Mouse (Mus musculus) inflammation-experienced regulatory T-cells, adult 6 months (primary cell): ENCODE data around the gene Mfap1b. TPM values are rescaled to one million over a fixed set of nuclear protein-coding genes. Genes with fewer than 3 reads are reported as not detected.

Experiments used
- ATAC-seq: one replicate; pipeline ENCODE4 v1.8.0; 2017
- polyA plus RNA-seq, 3 experiments: library from polyadenylated mRNA; unstranded; fragments of 100-300 nt; shearing (Covaris generic); gene quantifications; one replicate each; pipeline ENCODE4 v1.2.1; 2017

Gene Mfap1b
- polyA plus RNA-seq, 3 experiments from 2014 or later: 80.6 to 133 (median 99.1) TPM

GRCm38 (mm10) chr2:121425890-121426289 is 48.0 kb downstream of the Mfap1b start:
- ATAC-seq: peak; percentile 62

GRCm38 (mm10) chr2:121423166-121423565 is 50.7 kb downstream of the Mfap1b start:
- no peak for ATAC-seq

GRCm38 (mm10) chr2:121418476-121418875 is 55.4 kb downstream of the Mfap1b start:
- ATAC-seq: no peak

- ATAC-seq: peak; percentile 17
Measured at GRCm38 (mm10) chr2:121416356-121416755, 57.5 kb downstream of the Mfap1b start.

GRCm38 (mm10) chr2:121415591-121415990 is 58.3 kb downstream of the Mfap1b start:
- ATAC-seq: no peak

- ATAC-seq: no peak
Measured at GRCm38 (mm10) chr2:121415103-121415502, 58.8 kb downstream of the Mfap1b start.

- peak; percentile 42 for ATAC-seq
Measured at GRCm38 (mm10) chr2:121414139-121414685, 59.7 kb downstream of the Mfap1b start.

GRCm38 (mm10) chr2:121413387-121414042 is 60.4 kb downstream of the Mfap1b start, which contains the start of the genes Pdia3 and Catsper2:
Gene Pdia3 (plus strand): TSS chr2:121413775.
Gene Catsper2 (minus strand): TSS chr2:121413792.
- ATAC-seq: peak; percentile 79

- ATAC-seq: no peak
Measured at GRCm38 (mm10) chr2:121412843-121413386, 61.0 kb downstream of the Mfap1b start.

Other genes with a start within 250 kb of the Mfap1b start
- 10 to 100 TPM; 32.2 to 41.0 (median 38.0) TPM for gene Trp53bp1, start 202.7 kb downstream of the Mfap1b start, polyA plus RNA-seq
- under 1 TPM in 2 of 3 experiments, not detected in 1; 0.14 to 0.39 TPM for gene Map1a, start 184.5 kb downstream of the Mfap1b start, polyA plus RNA-seq
- 10 to 100 TPM in 2 of 3 experiments, 1 to 10 TPM in 1; 7.2 to 12.5 (median 11.8) TPM for gene Ppip5k1, start 118.7 kb downstream of the Mfap1b start, polyA plus RNA-seq
- 1 to 10 TPM in 2 of 3 experiments, under 1 TPM in 1; 0.65 to 1.2 (median 1.1) TPM for gene Ckmt1, start 116.4 kb downstream of the Mfap1b start, polyA plus RNA-seq
- gene Strc, start 86.9 kb downstream of the Mfap1b start, polyA plus RNA-seq: under 1 TPM; 0.18 to 0.63 (median 0.54) TPM
- gene Pdia3, start 60.3 kb downstream of the Mfap1b start, polyA plus RNA-seq: 1,000 to 10,000 TPM in 2 of 3 experiments, 100 to 1,000 TPM in 1; 491 to 1,229 (median 1,150) TPM
- gene Catsper2, start 60.3 kb downstream of the Mfap1b start, polyA plus RNA-seq: 1 to 10 TPM; 2.4 to 6.2 (median 3.1) TPM
- gene Ell3, start 29.8 kb downstream of the Mfap1b start, polyA plus RNA-seq: 1 to 10 TPM in 1 of 3 experiments, under 1 TPM in 2; 0.63 to 1.8 (median 0.65) TPM
- gene Serf2, start 24.9 kb downstream of the Mfap1b start, polyA plus RNA-seq: 1,000 to 10,000 TPM in 1 of 3 experiments, 100 to 1,000 TPM in 2; 695 to 1,210 (median 882) TPM
- gene Hypk, start 20.8 kb downstream of the Mfap1b start, polyA plus RNA-seq: 100 to 1,000 TPM; 130 to 261 (median 152) TPM
- gene Serinc4, start 17.3 kb downstream of the Mfap1b start, polyA plus RNA-seq: under 1 TPM in 1 of 3 experiments, not detected in 2; 0.62 TPM
- gene Mfap1a, start 32.6 kb upstream of the Mfap1b start, polyA plus RNA-seq: 10 to 100 TPM; 28.4 to 44.2 (median 39.2) TPM
- 10 to 100 TPM in 2 of 3 experiments, 1 to 10 TPM in 1; 9.3 to 17.5 (median 16.5) TPM for gene Wdr76, start 32.7 kb upstream of the Mfap1b start, polyA plus RNA-seq